Mouse (Mus musculus): Measurements from ENCODE around the gene Ranbp17. TPM values are rescaled to one million over a fixed set of nuclear protein-coding genes. Genes with fewer than 3 reads are reported as not detected.

The Ranbp17 gene
- 0.51 and 1.6 TPM in 2 replicates for polyA plus RNA-seq (2012; ENCODE audit: low replicate concordance)

DNA sequence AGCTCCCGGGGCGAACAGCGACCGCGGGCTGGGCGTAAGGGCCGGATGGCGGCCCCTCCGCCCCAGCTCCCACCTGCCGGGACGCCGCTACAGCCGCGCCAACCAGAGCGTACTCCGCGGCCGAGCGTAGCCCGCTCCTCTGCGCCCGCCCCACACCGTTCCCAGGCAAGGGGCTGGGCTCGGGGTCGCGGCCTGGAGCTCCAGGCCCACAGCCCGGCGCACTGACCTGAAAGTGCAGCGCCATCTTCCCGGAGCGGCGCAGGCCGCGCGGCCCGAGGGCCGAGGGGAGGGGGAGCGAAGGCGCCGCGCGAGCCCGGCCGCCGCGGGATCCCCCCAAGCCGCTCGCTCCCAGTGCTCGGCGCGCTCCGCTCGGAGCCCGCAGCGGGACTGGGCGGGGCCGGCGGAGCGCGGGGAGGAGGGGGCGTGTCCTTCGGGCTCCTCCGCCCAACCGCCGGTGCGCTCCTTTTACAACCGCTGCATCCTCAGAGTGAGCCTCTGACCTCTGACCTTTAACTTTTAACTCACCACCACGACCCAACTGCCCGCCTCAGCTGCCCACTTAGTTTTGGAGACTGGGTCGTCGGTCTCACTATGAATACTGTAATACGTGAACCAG, at the start of gene Ranbp17:
Gene Ranbp17, minus strand, starts transcription at position 371 of the 616 bp plus-strand sequence.

DNA sequence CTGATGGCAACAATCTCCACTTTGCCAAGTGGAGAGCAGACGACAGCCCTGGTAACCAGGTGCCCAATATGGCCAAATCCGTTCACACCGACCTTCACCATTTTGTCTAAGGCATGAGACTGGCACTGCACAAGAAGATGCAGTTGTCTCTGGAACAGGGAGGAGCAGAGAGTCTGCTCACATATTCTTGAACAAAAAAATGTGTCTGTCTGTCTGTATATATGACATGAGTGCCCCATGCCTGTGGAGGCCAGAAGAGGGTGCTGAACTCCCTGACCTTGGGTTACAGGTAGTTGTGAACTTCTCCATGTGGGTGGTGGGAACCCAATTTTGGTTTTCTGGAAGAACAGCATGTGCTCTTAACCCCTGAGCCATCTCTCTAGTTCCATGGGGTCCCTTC, 236.9 kb downstream of the Ranbp17 start, which contains the start of gene Gm12117:
Gene Gm12117, minus strand, starts transcription at position 101 of the 400 bp plus-strand sequence.

DNA sequence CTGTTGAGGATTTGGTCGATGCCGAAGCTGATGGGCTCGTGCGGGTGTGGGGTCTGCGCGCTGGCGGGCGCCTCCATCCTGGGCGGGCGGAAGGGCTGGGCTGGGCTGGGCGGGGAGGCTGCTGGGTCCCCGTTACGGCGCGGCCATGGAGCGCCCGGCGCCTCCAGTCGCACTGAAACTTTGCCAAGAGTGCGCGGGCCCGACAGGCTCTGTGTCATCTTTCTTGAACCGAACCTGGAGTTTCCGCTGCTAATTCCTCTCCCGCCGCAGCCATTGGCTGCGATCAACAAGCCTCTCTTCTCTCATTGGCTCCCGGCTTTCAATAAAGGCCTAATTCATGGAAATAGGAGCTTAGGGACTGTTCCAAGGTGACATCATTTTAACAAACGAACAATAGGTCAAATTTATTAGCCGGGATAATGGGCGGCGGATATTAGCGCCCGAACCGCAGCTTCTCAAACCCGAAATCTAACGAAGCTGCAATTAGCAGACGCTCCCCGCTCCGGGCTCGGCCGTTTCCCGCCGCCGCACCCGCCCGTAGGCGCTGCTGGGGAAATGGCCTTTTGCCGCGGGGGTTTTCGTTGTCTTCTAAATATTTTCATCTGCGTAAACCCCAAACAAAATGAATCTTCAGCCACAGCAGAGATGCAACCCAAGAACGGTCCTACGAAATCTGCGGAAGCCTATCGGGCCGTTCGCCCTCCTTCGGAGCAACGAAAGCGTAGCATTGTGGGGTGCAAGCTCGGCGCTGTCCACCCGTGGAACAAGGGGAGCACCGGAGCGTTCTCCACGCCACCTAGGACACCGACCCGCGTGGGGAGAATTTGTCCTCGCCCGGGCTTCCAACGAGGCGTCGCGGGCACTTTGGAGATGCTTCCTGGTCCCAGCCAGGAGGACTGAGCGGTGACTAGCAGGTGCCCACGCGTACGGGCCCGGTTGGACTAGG, 309.9 kb downstream of the Ranbp17 start, which contains the start of gene Tlx3:
Gene Tlx3, minus strand, starts transcription at position 207 of the 946 bp plus-strand sequence.

DNA sequence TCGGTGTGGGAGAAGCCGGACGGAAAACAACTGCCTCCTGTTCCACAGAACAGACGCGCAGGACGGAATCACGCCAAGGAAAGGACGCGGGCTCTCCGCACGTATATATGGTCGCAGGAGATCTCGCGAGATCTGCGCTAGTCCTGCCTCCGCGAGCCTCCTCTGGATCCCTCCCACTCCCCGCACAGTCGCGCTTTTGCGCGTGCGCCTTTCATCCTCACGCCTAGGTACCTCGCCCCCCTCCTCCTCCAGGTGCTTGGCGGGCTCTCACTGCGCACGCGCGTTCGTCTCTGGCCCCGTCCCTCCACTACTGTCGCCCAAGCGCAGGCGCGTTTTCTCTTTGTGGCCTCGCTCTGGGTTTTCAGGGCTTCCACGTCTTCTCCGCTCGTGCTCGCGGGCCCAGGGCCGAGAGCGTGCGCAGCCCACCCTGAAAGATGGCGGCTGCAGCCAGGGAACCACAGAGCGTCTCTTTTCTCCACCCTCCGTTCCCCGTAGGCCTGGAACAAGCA, 350.5 kb downstream of the Ranbp17 start, which contains the start of gene Npm1:
Gene Npm1, minus strand, starts transcription at position 209 of the 509 bp plus-strand sequence.

Other genes with a start within 250 kb of the Ranbp17 start
- gene Gm12117, start 237.0 kb downstream of the Ranbp17 start, polyA plus RNA-seq (2012; ENCODE audit: low replicate concordance): not detected in 2 replicates
- gene Gabrp, start 65.2 kb upstream of the Ranbp17 start, polyA plus RNA-seq (2012; ENCODE audit: low replicate concordance): not detected in 2 replicates
- gene D130052B06Rik, start 85.6 kb upstream of the Ranbp17 start, polyA plus RNA-seq (2012; ENCODE audit: low replicate concordance): not detected in 2 replicates